Mouse (Mus musculus) spleen, adult 2 months (tissue): ENCODE results near the gene Ddx17. TPM values are rescaled to one million over a fixed set of nuclear protein-coding genes. Genes with fewer than 3 reads are reported as not detected.

ENCODE experiments used
- DNase-seq, 2 experiments: peaks; one replicate each; pipeline versions ENCODE4 v3.0.0 to v3.0.0-alpha.2; 2012 to 2021; ENCODE audit warnings: low spot score in 2 of 2, low read depth in 1 of 2
- H3K27ac ChIP-seq: fragments of 200-500 bp; 2 replicates; pipeline ENCODE4 v1.5.1; 2012; ENCODE audit warnings: low read length, inconsistent platforms; ENCODE audit not compliant: insufficient read depth
- H3K27me3 ChIP-seq: fragments of 200-500 bp; 2 replicates; pipeline ENCODE4 v1.6.1; 2012; ENCODE audit warnings: mild to moderate bottlenecking, moderate library complexity, low read length, inconsistent platforms; ENCODE audit not compliant: control insufficient read depth, insufficient read depth
- H3K36me3 ChIP-seq: fragments of 200-500 bp; 2 replicates; pipeline ENCODE4 v1.6.1; 2012; ENCODE audit warnings: mild to moderate bottlenecking, low read length, inconsistent platforms; ENCODE audit not compliant: control insufficient read depth, insufficient read depth
- H3K4me1 ChIP-seq: fragments of 200-500 bp; 2 replicates; pipeline ENCODE4 v1.6.1; 2011; ENCODE audit warnings: inconsistent platforms; ENCODE audit not compliant: control insufficient read depth, insufficient read depth, insufficient read length
- H3K4me3 ChIP-seq: fragments of 200-500 bp; 2 replicates; pipeline ENCODE4 v1.5.1; 2011; ENCODE audit warnings: mild to moderate bottlenecking, inconsistent platforms; ENCODE audit not compliant: insufficient read depth, insufficient read length; ENCODE audit errors: extremely low read depth
- CTCF ChIP-seq: fragments of 200-500 bp; IDR thresholded peaks from 2 replicates; pipeline ENCODE4 v1.5.1; 2011; ENCODE audit warnings: mild to moderate bottlenecking, inconsistent platforms; ENCODE audit not compliant: insufficient read depth, insufficient read length, insufficient replicate concordance; ENCODE audit errors: extremely low read depth
- POLR2A ChIP-seq: fragments of 200-500 bp; IDR thresholded peaks from 2 replicates; pipeline ENCODE4 v1.6.1; 2011; ENCODE audit warnings: low read depth, low read length, inconsistent platforms
- WGBS: fragments of 180-500 bp; shearing (Covaris S2); methylation state at CpG from one replicate; pipeline ENCODE4 v1.1.7; 2018; 5-methylcytosine and 5-hydroxymethylcytosine counted together
- polyA plus RNA-seq: library from polyadenylated mRNA; depleted of rRNA; stranded (reverse); fragments of >200 nt; gene quantifications from 2 replicates; pipeline ENCODE4 v1.2.3, GENCODE M21; 2012

Gene Ddx17
- polyA plus RNA-seq, 1 experiment: 158 TPM

- Histone ChIP-seq H3K27ac (no peak overlapping the region), H3K4me3 (no peak overlapping the region), H3K4me1 (peaks cover 3% of the 10 kb centered on the region; the same call in 1 of the 2 replicates), H3K27me3 (peaks cover 8% of the 10 kb centered on the region; the same call in 1 of the 2 replicates), H3K36me3 (no peaks in the 10 kb centered on the region)
- 71% methylated on average over 16 of the region's 16 CpGs for WGBS
- no peak for DNase-seq
- TF ChIP-seq POLR2A: no peak
- no peak for TF ChIP-seq CTCF
Observed at GRCm38 (mm10) chr15:79519400-79520220, 26.9 kb downstream of the Ddx17 start.

GRCm38 (mm10) chr15:79518571-79518970, 28.0 kb downstream of the Ddx17 start:
- Histone ChIP-seq H3K4me1 (peaks cover 3% of the 10 kb centered on the region; the same call in 1 of the 2 replicates), H3K36me3 (no peaks in the 10 kb centered on the region), H3K4me3 (no peak overlapping the region), H3K27ac (no peak overlapping the region), H3K27me3 (peaks cover 10% of the 10 kb centered on the region; the same call in 1 of the 2 replicates)
- no peak for TF ChIP-seq CTCF
- no peak for TF ChIP-seq POLR2A
- no peak for DNase-seq
- WGBS: 83% methylated on average over 3 of the region's 3 CpGs

- peaks cover 3% of the 10 kb centered on the region; the same call in 1 of the 2 replicates for H3K4me1 ChIP-seq
- H3K36me3 ChIP-seq: no peaks in the 10 kb centered on the region
- peaks cover 12% of the 10 kb centered on the region; the same call in 1 of the 2 replicates for H3K27me3 ChIP-seq
- no peak for DNase-seq
- TF ChIP-seq CTCF (no peak), POLR2A (no peak)
- no peak overlapping the region for H3K27ac ChIP-seq
- WGBS: 91% methylated on average over 4 of the region's 4 CpGs
- H3K4me3 ChIP-seq: no peak overlapping the region
Observed at GRCm38 (mm10) chr15:79517710-79518109, 28.8 kb downstream of the Ddx17 start.

GRCm38 (mm10) chr15:79516171-79517096, 30.1 kb downstream of the Ddx17 start, which contains the start of gene Kdelr3:
Gene Kdelr3, plus strand, starts transcription at chr15:79516411.
- TF ChIP-seq POLR2A: no peak
- TF ChIP-seq CTCF: no peak
- DNase-seq: no peak
- 3% methylated on average over 71 of the region's 71 CpGs for WGBS
- Histone ChIP-seq H3K27ac (no peak within 1 kb of the TSS), H3K4me1 (peaks cover 3% of the 10 kb centered on the region; the same call in 1 of the 2 replicates), H3K4me3 (peak within 1 kb of the TSS; percentile 39; the same call in 1 of the 2 replicates), H3K36me3 (no peaks in the 10 kb centered on the region), H3K27me3 (peaks cover 17% of the 10 kb centered on the region)

GRCm38 (mm10) chr15:79513940-79514339, 32.6 kb downstream of the Ddx17 start:
- no peak for TF ChIP-seq CTCF
- TF ChIP-seq POLR2A: no peak
- no peak overlapping the region for H3K4me3 ChIP-seq
- H3K4me1 ChIP-seq: peaks cover 3% of the 10 kb centered on the region; the same call in 1 of the 2 replicates
- H3K27ac ChIP-seq: no peak overlapping the region
- no peaks in the 10 kb centered on the region for H3K36me3 ChIP-seq
- no peak for DNase-seq
- H3K27me3 ChIP-seq: peaks cover 24% of the 10 kb centered on the region
- 13% methylated on average over 9 of the region's 9 CpGs for WGBS

- H3K27me3 ChIP-seq: peaks cover 24% of the 10 kb centered on the region
- no peak for DNase-seq
Observed at GRCm38 (mm10) chr15:79511553-79512320, 34.8 kb downstream of the Ddx17 start.

More at GRCm38 (mm10) chr15:79511553-79512320, 34.8 kb downstream of the Ddx17 start:
- WGBS: 6% methylated on average over 61 of the region's 61 CpGs
- Histone ChIP-seq H3K4me3 (no peak overlapping the region), H3K27ac (no peak overlapping the region), H3K4me1 (peaks cover 3% of the 10 kb centered on the region; the same call in 1 of the 2 replicates), H3K36me3 (no peaks in the 10 kb centered on the region)
- TF ChIP-seq POLR2A (no peak), CTCF (no peak)
